Mouse (Mus musculus): ENCODE results near the gene Ubxn6.
"Not testable (repeated sequence)": the region's sequence is repeated elsewhere in the genome, so short reads cannot be mapped to it uniquely, and the experiment has no call there.

Ubxn6 gene

GRCm38 (mm10) chr17:56074827-56075208, at the start of gene Ubxn6:
Gene Ubxn6, minus strand, starts transcription at chr17:56075028.
- peak; percentile 94 for DNase-seq (ENCODE audit: low read depth, low spot score)

DNA sequence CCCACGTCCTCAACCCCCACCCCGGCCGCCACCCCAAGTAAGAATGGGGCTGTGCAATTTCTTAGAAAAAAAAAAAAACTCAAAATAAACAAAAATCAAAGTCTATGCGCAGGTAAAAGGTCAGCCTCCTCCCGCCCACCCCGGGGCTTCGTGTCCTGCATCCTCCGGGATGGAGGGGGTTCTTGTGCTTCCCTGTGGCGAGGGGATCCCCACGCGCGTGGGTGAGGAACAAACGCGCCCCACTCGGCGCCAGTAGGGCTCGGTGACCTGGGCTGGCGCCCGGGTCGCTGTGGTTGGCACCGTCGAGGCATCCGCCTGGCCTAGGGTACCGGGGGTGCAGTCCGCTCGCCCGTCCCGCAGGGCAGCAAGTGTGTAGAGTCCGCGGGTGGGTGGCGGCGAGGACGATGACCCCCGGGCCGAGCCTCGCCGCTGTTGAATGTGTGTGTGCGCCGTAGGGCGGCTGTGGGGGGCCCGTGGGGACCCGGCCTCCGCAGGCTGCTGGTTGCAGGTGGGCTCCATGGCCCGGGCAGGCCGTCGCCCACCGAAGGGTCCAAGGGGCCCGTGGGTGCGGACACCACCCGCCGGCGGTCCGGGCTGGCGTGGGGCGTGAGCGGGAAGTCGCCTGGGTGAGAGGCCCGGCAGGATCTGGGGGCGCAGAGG, 49.0 kb upstream of the Ubxn6 start:
- DNase-seq (ENCODE audit: low read depth, low spot score) = no peak

- no peak for DNase-seq (ENCODE audit: low read depth, low spot score)
These were observed 48.3 kb upstream of the Ubxn6 start for GRCm38 (mm10) chr17:56123161-56123560.

GRCm38 (mm10) chr17:56121826-56122225, 47.0 kb upstream of the Ubxn6 start, which contains the start of gene Lrg1:
Gene Lrg1, minus strand, starts transcription at chr17:56122001.
- no peak for DNase-seq (ENCODE audit: low read depth, low spot score)

- DNase-seq (ENCODE audit: low read depth, low spot score) = no peak
These were observed 45.4 kb upstream of the Ubxn6 start for GRCm38 (mm10) chr17:56119981-56120880.

DNA sequence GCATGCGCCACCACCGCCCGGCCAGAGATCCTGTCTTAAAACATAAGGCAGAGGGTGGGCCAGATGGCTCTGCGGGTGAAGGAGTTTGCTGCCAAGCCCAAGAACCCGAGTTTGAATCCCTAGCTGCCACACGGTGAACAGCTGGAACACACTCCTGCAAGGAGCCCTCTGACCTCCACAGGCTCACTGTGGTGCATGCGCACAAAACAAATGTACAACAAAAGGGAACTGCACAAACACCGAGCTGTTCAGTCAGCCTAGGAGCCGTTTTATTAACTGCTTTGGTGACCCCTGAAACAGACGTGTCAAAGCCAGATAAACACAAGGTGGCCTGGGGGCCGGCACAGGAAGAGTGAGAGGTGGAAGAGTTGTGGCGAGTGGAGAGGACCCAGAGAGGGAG, 44.6 kb upstream of the Ubxn6 start:
- DNase-seq (ENCODE audit: low read depth, low spot score) = no peak

DNA sequence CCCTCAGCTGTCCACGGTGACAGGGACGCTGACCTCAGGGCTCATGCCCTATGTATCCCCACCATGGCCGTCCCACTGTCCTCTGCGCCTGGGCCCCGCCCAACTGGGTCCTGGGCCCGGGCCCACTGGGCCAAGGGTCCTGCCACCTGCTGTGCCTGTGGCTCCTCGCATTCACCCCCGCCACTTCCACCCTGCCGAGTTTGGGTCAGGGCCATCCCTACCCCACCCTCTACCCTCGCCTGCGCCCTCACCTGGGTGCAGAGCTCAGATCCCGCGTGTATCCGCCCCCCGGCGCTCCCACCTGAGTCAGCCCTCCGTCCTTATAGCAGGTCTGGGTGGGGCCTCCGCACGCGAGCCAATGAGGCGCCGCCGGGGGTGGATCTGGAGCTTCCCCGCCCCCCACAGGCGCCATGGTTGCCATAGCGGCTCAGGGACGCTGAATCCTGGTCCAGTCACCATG, 42.5 kb upstream of the Ubxn6 start, which contains the start of gene Plin5:
Gene Plin5 (minus strand): TSS at position 346 of the 460 bp plus-strand sequence.
- peak; percentile 26 for DNase-seq (ENCODE audit: low read depth, low spot score)

GRCm38 (mm10) chr17:56116193-56116592, 41.4 kb upstream of the Ubxn6 start:
- no peak for DNase-seq (ENCODE audit: low read depth, low spot score)

DNA sequence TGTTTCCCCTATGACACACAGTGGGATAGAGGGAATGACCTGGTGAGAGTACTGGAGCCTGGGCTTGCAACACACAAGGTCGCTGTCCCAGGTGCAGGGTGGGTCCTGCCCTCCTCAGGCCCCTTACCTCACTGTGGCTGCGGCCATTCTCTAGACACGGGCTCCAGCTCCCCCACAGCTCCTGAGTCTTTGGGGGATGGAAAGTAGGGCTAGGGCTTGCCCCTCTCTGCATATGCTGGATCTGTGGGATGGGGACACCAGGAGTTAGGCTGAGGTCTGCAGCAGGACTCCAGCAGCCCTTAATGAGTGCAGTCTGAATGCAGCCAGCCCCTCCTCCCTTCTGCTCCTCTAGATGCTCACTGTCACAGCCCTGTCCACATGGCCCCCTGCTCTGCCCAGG, 37.9 kb upstream of the Ubxn6 start:
- no peak for DNase-seq (ENCODE audit: low read depth, low spot score)

GRCm38 (mm10) chr17:56111864-56112263, 37.0 kb upstream of the Ubxn6 start:
- peak; percentile 77 for DNase-seq (ENCODE audit: low read depth, low spot score)

GRCm38 (mm10) chr17:56111021-56111420, 36.2 kb upstream of the Ubxn6 start:
- no peak for DNase-seq (ENCODE audit: low read depth, low spot score)

GRCm38 (mm10) chr17:56110571-56110970, 35.7 kb upstream of the Ubxn6 start:
- DNase-seq (ENCODE audit: low read depth, low spot score) = no peak

GRCm38 (mm10) chr17:56109219-56110051, 34.6 kb upstream of the Ubxn6 start, which contains the start of gene Plin4:
Gene Plin4, minus strand, starts transcription at chr17:56109803.
- DNase-seq (ENCODE audit: low read depth, low spot score) = no peak

DNA sequence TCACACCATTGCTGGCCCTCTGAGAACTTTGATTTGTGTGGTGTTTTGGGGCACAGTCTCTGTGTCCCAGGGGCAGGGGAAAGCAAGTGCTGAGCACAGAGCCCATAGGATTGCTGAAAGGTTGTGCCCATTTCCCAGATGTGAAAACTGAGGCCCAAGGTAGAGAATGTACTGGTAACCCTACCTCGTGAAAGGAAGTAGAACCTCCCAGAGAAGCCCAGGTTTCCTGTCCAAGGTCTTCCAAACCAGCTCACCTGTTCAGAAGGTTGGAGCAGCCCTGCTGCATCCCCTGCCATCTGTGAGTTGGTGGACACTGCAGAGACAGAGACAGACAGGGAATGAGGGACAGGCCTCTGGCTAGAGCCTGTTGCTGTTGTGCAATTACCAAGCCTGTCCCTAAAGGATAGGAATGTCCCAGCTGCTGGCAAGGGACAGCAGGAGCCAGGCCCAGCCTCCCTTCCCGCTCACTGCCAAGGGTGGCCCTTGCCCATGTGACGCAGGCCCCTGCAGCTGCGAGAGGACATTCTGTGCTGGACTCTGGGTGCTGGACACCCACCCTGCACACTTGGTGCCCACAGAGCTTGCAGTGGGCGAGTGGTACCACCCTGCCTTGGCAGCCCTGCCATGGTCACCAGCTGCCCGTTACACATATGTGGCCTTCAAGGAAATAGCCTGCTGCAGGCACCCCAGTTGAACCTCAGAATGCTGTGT, 33.7 kb upstream of the Ubxn6 start:
- no peak for DNase-seq (ENCODE audit: low read depth, low spot score)

DNA sequence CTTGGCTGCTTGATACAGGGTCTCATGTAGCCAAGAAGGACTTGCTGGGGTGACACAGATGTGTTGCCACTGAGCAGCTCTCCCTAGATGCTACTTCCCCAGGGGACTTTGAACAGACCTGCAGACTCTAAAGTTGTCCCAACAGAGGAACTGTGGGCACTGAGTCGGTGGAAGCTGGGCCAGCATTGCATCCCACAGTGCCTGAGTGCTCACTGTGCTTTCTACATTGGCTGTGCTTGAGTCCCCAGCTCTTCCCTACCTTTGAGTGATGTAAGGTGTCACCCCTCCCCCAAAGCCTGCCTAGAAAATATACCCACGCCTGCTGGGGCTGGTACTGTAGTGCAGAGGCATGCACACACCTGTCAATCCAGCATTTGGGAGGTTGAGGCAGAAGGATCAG, 32.9 kb upstream of the Ubxn6 start:
- no peak for DNase-seq (ENCODE audit: low read depth, low spot score)

DNA sequence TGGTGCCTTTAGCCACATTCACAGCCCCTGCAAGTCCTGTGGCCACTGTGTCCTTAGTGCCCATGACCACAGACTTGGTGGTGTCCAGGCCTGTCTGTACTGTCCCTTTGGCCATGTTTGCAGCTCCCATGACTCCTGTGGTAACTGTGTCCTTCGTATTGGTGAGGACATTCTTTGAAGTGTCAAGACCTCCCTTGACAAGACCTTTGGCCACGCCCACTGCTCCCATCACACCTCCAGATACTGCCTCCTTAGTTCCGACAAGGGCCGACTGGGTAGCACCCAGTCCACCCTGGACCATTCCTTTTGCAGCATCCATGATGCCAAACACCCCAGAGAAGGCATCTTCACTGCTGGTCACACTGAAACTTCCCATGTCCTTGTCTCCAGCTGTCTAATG, 32.2 kb upstream of the Ubxn6 start:
- DNase-seq (ENCODE audit: low read depth, low spot score) = no peak

- not testable (repeated sequence) for DNase-seq (ENCODE audit: low read depth, low spot score)
These were observed 31.6 kb upstream of the Ubxn6 start for GRCm38 (mm10) chr17:56106436-56106835.

- not testable (repeated sequence) for DNase-seq (ENCODE audit: low read depth, low spot score)
These were observed 30.0 kb upstream of the Ubxn6 start for GRCm38 (mm10) chr17:56104821-56105220.

DNA sequence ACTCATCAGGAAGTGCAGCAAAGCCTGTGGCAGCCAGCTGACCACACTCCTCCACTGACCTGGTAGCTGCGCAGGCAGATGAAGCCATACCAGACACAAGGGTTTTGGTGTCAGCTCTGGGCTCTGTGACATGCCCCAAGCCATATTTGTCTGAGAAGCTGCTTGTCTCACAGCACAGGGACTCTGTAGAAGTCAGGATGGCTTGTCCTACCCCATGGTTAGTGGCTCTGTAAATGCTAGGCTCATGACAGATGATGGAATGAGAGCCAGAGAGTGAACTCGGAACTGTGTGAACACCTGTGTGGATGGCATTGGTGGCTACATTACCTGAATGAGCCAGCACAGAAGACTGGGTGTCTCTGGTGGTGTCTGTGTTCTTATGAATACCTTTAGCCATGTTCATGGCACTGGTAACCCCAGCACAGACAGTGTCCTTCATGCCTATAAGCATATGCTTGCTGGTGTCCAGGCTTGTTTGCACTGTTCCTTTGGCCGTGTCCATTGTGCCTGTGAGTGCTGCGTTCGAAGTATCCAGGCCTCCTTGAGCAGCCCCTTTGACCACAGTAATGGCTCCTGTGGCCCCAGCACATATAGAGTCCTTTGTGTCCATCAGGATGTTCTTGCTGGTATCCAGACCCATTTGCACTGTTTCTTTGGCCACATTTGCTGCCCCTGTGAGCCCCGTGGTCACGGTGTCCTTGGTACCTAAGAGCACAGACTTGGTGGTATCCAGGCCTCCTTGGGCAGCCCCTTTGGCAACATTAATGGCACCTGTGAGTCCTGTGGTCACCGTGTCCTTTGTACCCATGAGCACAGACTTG, 28.8 kb upstream of the Ubxn6 start:
- DNase-seq (ENCODE audit: low read depth, low spot score) = no peak

DNA sequence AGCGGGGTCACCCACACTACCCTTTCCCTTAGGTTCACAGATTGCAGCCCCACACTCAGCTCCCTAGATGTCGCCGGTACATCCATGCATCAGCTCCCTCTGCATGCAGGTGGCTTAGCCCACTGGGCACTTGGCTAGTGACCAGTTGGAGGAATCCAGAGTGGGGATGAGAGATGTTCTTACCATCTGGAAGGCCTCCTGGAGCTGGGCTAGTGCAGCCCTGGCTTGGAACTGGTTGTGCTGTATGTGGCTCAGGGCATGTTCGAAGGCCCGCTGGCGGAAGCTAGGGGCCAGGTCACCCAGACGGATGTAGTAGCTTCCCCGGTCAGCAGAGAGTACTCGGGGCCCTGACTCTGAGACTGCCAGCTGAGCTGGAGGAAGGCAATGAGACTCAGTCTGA, 28.1 kb upstream of the Ubxn6 start:
- DNase-seq (ENCODE audit: low read depth, low spot score) = no peak

All from forelimb bud, embryonic 11.5 days (tissue).